14 mouse cellular contexts compared by ENCODE assay signal in genomic region chr4:134764333-134764732, GRCm38 (mm10). TPM values are rescaled to one million over a fixed set of nuclear protein-coding genes. Genes with fewer than 3 reads are reported as not detected.
DNase-seq lines count a peak whose midpoint lies in the region; ATAC-seq and TF ChIP-seq lines count a peak whose summit lies in the region.
"Had no signal": no experiment of that assay in that cellular context is flagged by ENCODE, and none has a peak within 500 bp of the region (broad histone marks: within the 10 kb centered on the region; RNA-seq: fewer than 3 reads in every experiment).

No protein-coding gene starts in this region.

- no peak for ATAC-seq in heart, embryonic 12.5 days (ENCODE audit: insufficient number of reproducible peaks, low FRiP score)
- ATAC-seq in G1E (ENCODE audit: extremely low read depth, insufficient number of reproducible peaks, low FRiP score, poor library complexity, severe bottlenecking): no peak
- no peak for ATAC-seq in liver, postnatal 0 days
- no peak for ATAC-seq in activated CD4-positive, CD25-positive, alpha-beta regulatory T cell, adult 4 months

- no peaks in the 10 kb centered on the region for H3K36me3 ChIP-seq in heart, embryonic 12.5 days
- H3K36me3 ChIP-seq in G1E (replicated peaks): peaks cover 58% of the 10 kb centered on the region
- H3K36me3 ChIP-seq in erythroblast, embryonic 14.5 days (ENCODE audit: control insufficient read depth): peaks cover 43% of the 10 kb centered on the region
- no peaks in the 10 kb centered on the region for H3K36me3 ChIP-seq in liver, postnatal 0 days (replicated peaks; ENCODE audit: insufficient read depth, low read length)
- H3K36me3 ChIP-seq: forebrain, embryonic 10.5 days; lung, embryonic 15.5 days had no signal

- H3K27ac ChIP-seq in heart, embryonic 12.5 days (ENCODE audit: poor library complexity, severe bottlenecking): peak overlapping the region; percentile 40; the same call in 1 of the 2 replicates
- H3K27ac ChIP-seq in liver, postnatal 0 days (ENCODE audit: low read depth): peak overlapping the region; percentile 81
- H3K27ac ChIP-seq: forebrain, embryonic 10.5 days; lung, embryonic 15.5 days had no signal

- WGBS in heart, embryonic 12.5 days: 30% methylated on average over 3 of the region's 3 CpGs
- WGBS in liver, postnatal 0 days (ENCODE audit: insufficient replicate concordance): 3% methylated on average over 3 of the region's 3 CpGs

- TF ChIP-seq EP300 in liver, postnatal 0 days (IDR thresholded peaks at IDR 0.05; ENCODE audit: low read depth): no peak

- no peaks in the 10 kb centered on the region for H3K27me3 ChIP-seq in heart, embryonic 12.5 days (replicated peaks)
- no peaks in the 10 kb centered on the region for H3K27me3 ChIP-seq in G1E (ENCODE audit: insufficient read depth, low read length)
- peaks cover 4% of the 10 kb centered on the region; the same call in 1 of the 2 replicates for H3K27me3 ChIP-seq in erythroblast, embryonic 14.5 days (ENCODE audit: control insufficient read depth)
- H3K27me3 ChIP-seq in liver, postnatal 0 days (ENCODE audit: insufficient read depth, low read length): no peaks in the 10 kb centered on the region
- H3K27me3 ChIP-seq: lung, embryonic 15.5 days had no signal

- peaks cover 80% of the 10 kb centered on the region for H3K4me1 ChIP-seq in heart, embryonic 12.5 days (replicated peaks)
- peaks cover 93% of the 10 kb centered on the region for H3K4me1 ChIP-seq in G1E (ENCODE audit: insufficient read depth, low read depth, low read length)
- peaks cover 95% of the 10 kb centered on the region for H3K4me1 ChIP-seq in erythroblast, embryonic 14.5 days (ENCODE audit: control insufficient read depth)
- peaks cover 85% of the 10 kb centered on the region for H3K4me1 ChIP-seq in liver, postnatal 0 days (ENCODE audit: insufficient read depth)

- DNase-seq in heart, postnatal 4 days: no peak
- DNase-seq in G1E (ENCODE audit: low spot score): no peak
- DNase-seq in liver, postnatal 0 days: no peak
- no peak for DNase-seq in left cerebral cortex, adult 11 months (ENCODE audit: low spot score)
- DNase-seq in lung, postnatal 4 days: no peak
- DNase-seq: embryo, embryonic 11 days; heart, postnatal 14 days; kidney, adult 11 months; right cerebral cortex, postnatal 4 days had no signal

- 0 out of 2 replicates have a peak overlapping the region, but pooled peaks have one; percentile 31 for H3K9ac ChIP-seq in heart, embryonic 12.5 days
- H3K9ac ChIP-seq in liver, postnatal 0 days (replicated peaks): peak overlapping the region; percentile 54
- H3K9ac ChIP-seq: lung, embryonic 15.5 days had no signal

- TF ChIP-seq CTCF in G1E (IDR thresholded peaks at IDR 0.05; ENCODE audit: low read depth, low read length): no peak
- TF ChIP-seq CTCF in liver, postnatal 0 days (IDR thresholded peaks at IDR 0.05; ENCODE audit: low read depth): no peak

- H3K4me3 ChIP-seq in heart, embryonic 12.5 days: no peak overlapping the region
- H3K4me3 ChIP-seq in G1E (ENCODE audit: low read depth, low read length): peak overlapping the region; percentile 43; the same call in 1 of the 2 replicates
- peak overlapping the region; percentile 91 for H3K4me3 ChIP-seq in erythroblast, embryonic 14.5 days (replicated peaks)
- H3K4me3 ChIP-seq in liver, postnatal 0 days (ENCODE audit: low read depth, low read length): peak overlapping the region; percentile 2; the same call in 1 of the 2 replicates
- H3K4me3 ChIP-seq: forebrain, embryonic 10.5 days; lung, embryonic 15.5 days had no signal

- H3K4me2 ChIP-seq in heart, embryonic 12.5 days: peak overlapping the region; percentile 25; the same call in 1 of the 2 replicates
- peak overlapping the region; percentile 98 for H3K4me2 ChIP-seq in liver, postnatal 0 days (ENCODE audit: low read depth, low read length)
- H3K4me2 ChIP-seq: lung, embryonic 15.5 days had no signal

- H3K9me3 ChIP-seq in heart, embryonic 12.5 days (replicated peaks): no peaks in the 10 kb centered on the region
- no peaks in the 10 kb centered on the region for H3K9me3 ChIP-seq in G1E (replicated peaks)
- H3K9me3 ChIP-seq in erythroblast, embryonic 14.5 days (ENCODE audit: control insufficient read depth, low read length): no peaks in the 10 kb centered on the region
- no peaks in the 10 kb centered on the region for H3K9me3 ChIP-seq in liver, postnatal 0 days (ENCODE audit: low read length)
- H3K9me3 ChIP-seq: forebrain, embryonic 10.5 days; lung, embryonic 15.5 days had no signal

RNA-seq across cellular contexts. Expression of gene Ldlrap1, which starts 3.5 kb away (rescaled TPM):
- polyA plus RNA-seq in heart, embryonic 12.5 days (2016; fragmentation: Nextera tagmentation; extraction: Ambion mirVana): 16.5 and 17.8 TPM in 2 replicates
- total RNA-seq in heart, postnatal 4 days (2021): 10 to 100 TPM; 21.6 to 22.4 TPM
- total RNA-seq in G1E (2014; fragmentation: Nextera tagmentation) (23.3 and 23.4 TPM in 2 replicates), G1E (2017) (9.4 TPM in 2 replicates)
- polyA plus RNA-seq in G1E (2012): 12.8 and 14.6 TPM in 2 replicates
- 3.0 and 3.8 TPM in 2 replicates for polyA plus RNA-seq in erythroblast, embryonic 14.5 days (2012)
- 14.8 and 15.4 TPM in 2 replicates for polyA plus RNA-seq in liver, postnatal 0 days (2015; fragmentation: Nextera tagmentation; extraction: Ambion mirVana)
- polyA plus RNA-seq in activated CD4-positive, CD25-positive, alpha-beta regulatory T cell, adult 4 months (2017; shearing (Covaris generic)): 10 to 100 TPM; 21.3 to 25.2 TPM
